Mouse (Mus musculus): ENCODE measurements around the gene Vav2. TPM values are rescaled to one million over a fixed set of nuclear protein-coding genes. Genes with fewer than 3 reads are reported as not detected.

Vav2 gene
- polyA plus RNA-seq, 1 experiment from 2014 or later = 6.8 TPM

DNA sequence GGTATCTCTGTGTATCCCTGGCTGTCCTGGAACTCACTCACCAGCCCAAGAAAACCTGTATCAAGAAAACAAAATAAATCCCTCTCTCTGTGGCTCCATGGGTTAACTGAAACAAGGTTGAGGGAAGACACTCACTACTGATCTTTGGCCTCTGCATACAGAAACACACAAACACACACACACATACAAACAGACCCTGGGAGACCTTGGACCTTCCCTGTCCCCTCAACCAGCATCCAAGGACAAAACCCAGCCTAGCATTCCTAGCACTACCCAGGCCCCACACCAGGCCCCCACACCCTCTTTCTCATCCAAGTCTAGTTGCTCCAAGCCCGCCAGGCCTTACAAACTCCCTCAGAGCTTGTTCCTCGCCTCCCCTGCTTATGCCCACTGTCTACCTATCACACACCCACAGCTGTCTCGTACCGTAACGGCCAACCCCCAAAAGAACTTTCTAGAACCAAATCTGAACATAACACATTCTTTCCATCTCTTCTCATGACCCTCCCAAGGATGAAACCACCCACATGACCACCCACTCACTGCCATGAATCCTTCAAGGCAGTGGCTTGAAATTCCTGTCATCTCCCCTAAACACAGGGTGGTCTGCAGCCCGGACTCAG lies 16.2 kb downstream of the Vav2 start:
- Histone ChIP-seq H3K27me3 (ENCODE audit: control insufficient read depth, insufficient read depth, low read length) (no peaks in the 10 kb centered on the region), H3K27ac (replicated peaks; ENCODE audit: low read depth, low read length) (peak overlapping the region; percentile 73; the same call in 1 of the 2 replicates)
- DNase-seq (ENCODE audit: low spot score) = no peak

DNA sequence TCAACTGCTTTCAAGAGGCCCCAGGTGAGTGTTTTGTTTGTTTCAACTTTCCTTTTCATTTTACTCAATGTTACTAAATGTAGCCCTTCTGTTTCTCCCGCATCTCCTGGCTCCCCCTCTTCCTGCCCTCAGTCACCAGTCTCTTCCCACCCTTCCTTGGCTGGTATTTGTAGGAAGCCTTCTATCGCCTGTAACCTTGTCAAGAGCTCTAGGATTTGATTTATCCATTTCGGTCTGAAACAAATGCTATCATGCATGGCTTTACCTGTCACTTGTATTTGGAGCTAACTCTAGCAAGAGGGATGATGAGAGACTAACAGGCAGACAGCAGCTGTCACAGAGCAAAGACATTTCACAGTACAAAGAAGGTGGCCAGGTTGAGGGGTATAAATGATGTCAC lies 18.6 kb downstream of the Vav2 start:
- Histone ChIP-seq H3K36me3 (ENCODE audit: control insufficient read depth, insufficient read depth, low read length) (no peaks in the 10 kb centered on the region), H3K27ac (replicated peaks; ENCODE audit: low read depth, low read length) (no peak overlapping the region), H3K4me2 (ENCODE audit: low read depth, severe bottlenecking) (no peak overlapping the region), H3K9ac (ENCODE audit: low read length) (no peak overlapping the region), H3K4me1 (ENCODE audit: control insufficient read depth, insufficient read depth, low read length) (peaks cover 37% of the 10 kb centered on the region), H3K4me3 (ENCODE audit: low read depth, low read length) (no peak overlapping the region), H3K9me3 (ENCODE audit: control insufficient read depth, low read length) (no peaks in the 10 kb centered on the region), H3K27me3 (ENCODE audit: control insufficient read depth, insufficient read depth, low read length) (no peaks in the 10 kb centered on the region)
- ATAC-seq (ENCODE audit: insufficient number of reproducible peaks, low FRiP score, low TSS enrichment, low read depth) (no peak), DNase-seq (ENCODE audit: low spot score) (no peak)
- 74% methylated on average over 3 of the region's 3 CpGs for WGBS

More for the DNA sequence above, 16.2 kb downstream of the Vav2 start:
- no peak overlapping the region for H3K4me2 ChIP-seq (ENCODE audit: low read depth, severe bottlenecking)
- no peak for ATAC-seq (ENCODE audit: insufficient number of reproducible peaks, low FRiP score, low TSS enrichment, low read depth)
- WGBS = 88% methylated on average over 6 of the region's 6 CpGs
- peaks cover 40% of the 10 kb centered on the region for H3K4me1 ChIP-seq (ENCODE audit: control insufficient read depth, insufficient read depth, low read length)
- no peaks in the 10 kb centered on the region for H3K9me3 ChIP-seq (ENCODE audit: control insufficient read depth, low read length)
- H3K9ac ChIP-seq (ENCODE audit: low read length) = no peak overlapping the region
- H3K4me3 ChIP-seq (ENCODE audit: low read depth, low read length) = no peak overlapping the region
- H3K36me3 ChIP-seq (ENCODE audit: control insufficient read depth, insufficient read depth, low read length) = no peaks in the 10 kb centered on the region

DNA sequence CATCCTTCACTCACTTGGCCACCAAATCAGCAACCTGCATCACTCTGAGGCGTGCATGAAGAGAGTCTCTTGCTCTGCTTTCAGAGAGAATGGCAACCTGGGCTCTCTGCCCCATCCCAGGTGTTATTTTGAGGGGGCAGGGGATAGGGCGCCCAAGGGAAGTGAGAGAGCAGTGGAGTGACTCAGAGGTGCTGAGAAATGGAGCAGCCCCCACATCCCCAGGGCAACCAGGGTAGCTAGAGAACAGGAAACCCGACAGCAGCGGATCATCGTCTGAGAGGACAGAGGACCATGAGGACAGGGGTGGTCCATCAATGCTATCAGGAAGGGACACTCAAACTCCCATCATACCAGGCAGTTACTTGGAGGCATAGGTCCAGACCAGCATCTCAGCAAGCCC lies 19.9 kb downstream of the Vav2 start:
- Histone ChIP-seq H3K4me2 (ENCODE audit: low read depth, severe bottlenecking) (no peak overlapping the region), H3K27me3 (ENCODE audit: control insufficient read depth, insufficient read depth, low read length) (no peaks in the 10 kb centered on the region), H3K4me3 (ENCODE audit: low read depth, low read length) (no peak overlapping the region), H3K9ac (ENCODE audit: low read length) (no peak overlapping the region), H3K36me3 (ENCODE audit: control insufficient read depth, insufficient read depth, low read length) (no peaks in the 10 kb centered on the region), H3K4me1 (ENCODE audit: control insufficient read depth, insufficient read depth, low read length) (peaks cover 30% of the 10 kb centered on the region), H3K9me3 (ENCODE audit: control insufficient read depth, low read length) (no peaks in the 10 kb centered on the region), H3K27ac (replicated peaks; ENCODE audit: low read depth, low read length) (no peak overlapping the region)
- no peak for DNase-seq (ENCODE audit: low spot score)
- no peak for ATAC-seq (ENCODE audit: insufficient number of reproducible peaks, low FRiP score, low TSS enrichment, low read depth)
- 92% methylated on average over 5 of the region's 5 CpGs for WGBS

DNA sequence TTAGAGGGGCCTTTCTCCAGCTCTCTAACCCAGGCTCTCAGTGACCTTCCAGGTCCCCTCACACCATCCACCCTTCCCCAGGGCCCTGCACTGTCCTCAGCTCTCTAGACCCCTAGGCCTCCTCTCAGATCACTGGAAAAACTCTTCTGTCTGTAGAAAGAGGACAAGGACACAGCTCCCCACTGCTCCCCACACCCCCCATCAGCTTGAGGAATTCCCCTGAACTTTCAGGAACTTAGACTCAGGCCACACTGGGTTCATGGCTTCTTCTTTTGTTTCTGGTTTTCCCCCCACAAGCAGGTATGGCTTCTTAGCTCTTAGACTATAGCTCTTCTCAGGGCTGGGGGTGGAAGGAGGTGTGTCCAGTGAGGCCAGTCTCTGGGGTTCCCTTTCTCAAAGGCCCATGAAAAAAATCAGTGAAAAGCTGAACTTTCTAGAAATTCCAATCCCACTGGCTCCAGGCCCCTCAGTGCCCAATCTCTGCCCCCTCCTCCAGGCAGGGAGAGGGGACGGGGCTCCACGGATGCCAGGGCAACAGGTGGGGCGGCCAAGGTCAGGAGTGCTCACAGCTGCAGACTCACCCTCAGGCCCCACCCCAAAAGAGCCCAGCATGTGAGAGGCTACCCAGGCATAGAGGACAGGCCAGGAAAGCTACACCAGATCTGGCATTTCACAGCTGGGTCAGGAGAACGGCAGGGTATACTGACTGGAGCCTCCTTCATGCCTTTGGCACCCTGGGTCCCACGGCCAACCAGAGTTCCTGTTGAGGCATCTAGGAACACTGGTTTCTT lies 21.5 kb downstream of the Vav2 start:
- H3K27ac ChIP-seq (replicated peaks; ENCODE audit: low read depth, low read length) = no peak overlapping the region
- H3K4me2 ChIP-seq (ENCODE audit: low read depth, severe bottlenecking) = no peak overlapping the region
- H3K27me3 ChIP-seq (ENCODE audit: control insufficient read depth, insufficient read depth, low read length) = no peaks in the 10 kb centered on the region
- peaks cover 17% of the 10 kb centered on the region for H3K4me1 ChIP-seq (ENCODE audit: control insufficient read depth, insufficient read depth, low read length)
- no peak for DNase-seq (ENCODE audit: low spot score)
- ATAC-seq (ENCODE audit: insufficient number of reproducible peaks, low FRiP score, low TSS enrichment, low read depth) = no peak
- WGBS = 66% methylated on average over 5 of the region's 5 CpGs
- no peak overlapping the region for H3K9ac ChIP-seq (ENCODE audit: low read length)
- no peaks in the 10 kb centered on the region for H3K36me3 ChIP-seq (ENCODE audit: control insufficient read depth, insufficient read depth, low read length)
- no peaks in the 10 kb centered on the region for H3K9me3 ChIP-seq (ENCODE audit: control insufficient read depth, low read length)
- no peak overlapping the region for H3K4me3 ChIP-seq (ENCODE audit: low read depth, low read length)

DNA sequence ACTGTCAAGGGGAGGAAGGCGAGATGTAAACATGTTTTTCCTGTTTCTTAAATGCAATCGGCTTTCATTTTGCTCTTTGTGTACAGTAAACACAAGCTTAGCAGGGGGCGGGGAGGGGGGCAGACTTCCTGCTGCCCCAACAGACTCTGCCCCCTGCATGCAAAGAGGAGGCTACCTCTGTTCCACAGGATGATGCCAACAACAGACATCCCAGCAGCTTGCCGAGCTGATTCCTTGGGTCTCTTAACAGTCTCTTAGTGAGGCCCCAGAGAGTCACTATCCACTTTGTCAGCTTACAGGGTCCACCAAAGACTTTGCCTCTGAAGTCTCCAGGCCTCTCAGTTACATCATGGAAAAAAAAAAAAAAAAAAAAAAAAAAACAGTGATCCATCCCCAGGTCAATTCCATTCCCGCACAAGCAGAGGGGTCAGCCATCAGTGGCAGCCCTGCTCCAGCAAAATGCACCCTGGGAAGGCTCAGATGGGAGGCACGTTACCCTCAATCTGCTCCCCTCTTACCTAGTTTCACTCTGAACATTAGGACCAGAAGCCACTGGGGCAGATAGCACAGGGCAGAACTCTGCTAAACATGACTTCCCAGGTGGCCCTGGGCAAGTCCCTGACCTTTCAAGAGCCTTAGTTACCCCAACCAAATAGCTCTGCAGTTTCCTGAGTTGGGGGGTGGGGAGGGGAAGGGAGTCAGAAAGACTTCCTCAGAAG lies 22.3 kb downstream of the Vav2 start:
- Histone ChIP-seq H3K4me3 (ENCODE audit: low read depth, low read length) (no peak overlapping the region), H3K27me3 (ENCODE audit: control insufficient read depth, insufficient read depth, low read length) (no peaks in the 10 kb centered on the region), H3K9ac (ENCODE audit: low read length) (no peak overlapping the region), H3K9me3 (ENCODE audit: control insufficient read depth, low read length) (no peaks in the 10 kb centered on the region), H3K4me2 (ENCODE audit: low read depth, severe bottlenecking) (no peak overlapping the region), H3K4me1 (ENCODE audit: control insufficient read depth, insufficient read depth, low read length) (peaks cover 17% of the 10 kb centered on the region), H3K36me3 (ENCODE audit: control insufficient read depth, insufficient read depth, low read length) (no peaks in the 10 kb centered on the region), H3K27ac (replicated peaks; ENCODE audit: low read depth, low read length) (no peak overlapping the region)
- no peak for ATAC-seq (ENCODE audit: insufficient number of reproducible peaks, low FRiP score, low TSS enrichment, low read depth)
- 59% methylated on average over 6 of the region's 6 CpGs for WGBS
- DNase-seq (ENCODE audit: low spot score) = no peak

DNA sequence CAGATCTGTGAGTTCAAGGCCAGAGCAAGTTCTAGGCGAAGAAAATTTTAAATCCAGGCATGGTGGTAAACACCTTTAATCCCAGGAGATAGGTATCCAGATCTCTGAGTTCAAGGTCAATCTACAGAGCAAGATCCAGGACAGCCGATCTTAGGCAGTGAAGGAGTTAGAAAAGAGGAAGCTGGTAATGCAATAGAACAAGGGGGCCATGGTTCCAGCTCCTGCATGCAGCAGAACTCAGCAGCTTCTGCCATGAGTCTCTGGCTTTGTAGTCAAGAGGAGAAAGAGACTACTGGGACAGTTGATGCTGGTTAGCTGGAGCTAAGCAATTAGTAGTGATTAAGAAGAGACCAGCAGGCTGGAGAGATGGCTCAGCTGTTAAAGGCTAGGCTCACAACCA lies 25.3 kb downstream of the Vav2 start:
- no peak overlapping the region for H3K9ac ChIP-seq (ENCODE audit: low read length)
- H3K36me3 ChIP-seq (ENCODE audit: control insufficient read depth, insufficient read depth, low read length) = no peaks in the 10 kb centered on the region
- H3K27ac ChIP-seq (replicated peaks; ENCODE audit: low read depth, low read length) = no peak overlapping the region
- ATAC-seq (ENCODE audit: insufficient number of reproducible peaks, low FRiP score, low TSS enrichment, low read depth) (no peak), DNase-seq (ENCODE audit: low spot score) (no peak)
- 95% methylated on average over 2 of the region's 2 CpGs for WGBS
- no peaks in the 10 kb centered on the region for H3K27me3 ChIP-seq (ENCODE audit: control insufficient read depth, insufficient read depth, low read length)
- no peaks in the 10 kb centered on the region for H3K9me3 ChIP-seq (ENCODE audit: control insufficient read depth, low read length)
- H3K4me1 ChIP-seq (ENCODE audit: control insufficient read depth, insufficient read depth, low read length) = peaks cover 23% of the 10 kb centered on the region
- no peak overlapping the region for H3K4me3 ChIP-seq (ENCODE audit: low read depth, low read length)
- no peak overlapping the region for H3K4me2 ChIP-seq (ENCODE audit: low read depth, severe bottlenecking)

DNA sequence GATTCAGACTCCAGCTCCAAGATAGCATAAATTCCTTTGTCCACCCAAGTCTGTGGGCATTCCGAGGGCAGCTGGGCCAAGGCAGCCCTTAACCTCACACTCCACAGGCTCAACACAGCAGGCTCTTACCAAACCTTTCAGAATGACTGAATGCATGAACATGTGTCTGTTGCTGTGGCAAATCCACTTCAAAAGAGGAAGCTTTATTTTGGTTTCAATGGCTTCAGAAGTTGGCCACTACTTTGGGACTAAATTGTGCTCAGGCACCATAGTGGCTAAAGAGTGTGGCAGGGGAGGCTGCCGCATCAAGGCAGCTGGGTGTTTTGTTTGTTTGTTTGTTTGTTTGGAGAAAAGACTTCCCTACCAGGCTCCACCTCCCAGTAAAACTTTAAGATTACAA lies 26.8 kb downstream of the Vav2 start:
- no peak for ATAC-seq (ENCODE audit: insufficient number of reproducible peaks, low FRiP score, low TSS enrichment, low read depth)
- no peaks in the 10 kb centered on the region for H3K36me3 ChIP-seq (ENCODE audit: control insufficient read depth, insufficient read depth, low read length)
- H3K4me3 ChIP-seq (ENCODE audit: low read depth, low read length) = no peak overlapping the region
- no peak for DNase-seq (ENCODE audit: low spot score)
- no peaks in the 10 kb centered on the region for H3K27me3 ChIP-seq (ENCODE audit: control insufficient read depth, insufficient read depth, low read length)
- H3K4me1 ChIP-seq (ENCODE audit: control insufficient read depth, insufficient read depth, low read length) = peaks cover 21% of the 10 kb centered on the region
- no peak overlapping the region for H3K9ac ChIP-seq (ENCODE audit: low read length)
- H3K9me3 ChIP-seq (ENCODE audit: control insufficient read depth, low read length) = no peaks in the 10 kb centered on the region
- 93% methylated on average over 2 of the region's 2 CpGs for WGBS
- no peak overlapping the region for H3K4me2 ChIP-seq (ENCODE audit: low read depth, severe bottlenecking)
- no peak overlapping the region for H3K27ac ChIP-seq (replicated peaks; ENCODE audit: low read depth, low read length)

DNA sequence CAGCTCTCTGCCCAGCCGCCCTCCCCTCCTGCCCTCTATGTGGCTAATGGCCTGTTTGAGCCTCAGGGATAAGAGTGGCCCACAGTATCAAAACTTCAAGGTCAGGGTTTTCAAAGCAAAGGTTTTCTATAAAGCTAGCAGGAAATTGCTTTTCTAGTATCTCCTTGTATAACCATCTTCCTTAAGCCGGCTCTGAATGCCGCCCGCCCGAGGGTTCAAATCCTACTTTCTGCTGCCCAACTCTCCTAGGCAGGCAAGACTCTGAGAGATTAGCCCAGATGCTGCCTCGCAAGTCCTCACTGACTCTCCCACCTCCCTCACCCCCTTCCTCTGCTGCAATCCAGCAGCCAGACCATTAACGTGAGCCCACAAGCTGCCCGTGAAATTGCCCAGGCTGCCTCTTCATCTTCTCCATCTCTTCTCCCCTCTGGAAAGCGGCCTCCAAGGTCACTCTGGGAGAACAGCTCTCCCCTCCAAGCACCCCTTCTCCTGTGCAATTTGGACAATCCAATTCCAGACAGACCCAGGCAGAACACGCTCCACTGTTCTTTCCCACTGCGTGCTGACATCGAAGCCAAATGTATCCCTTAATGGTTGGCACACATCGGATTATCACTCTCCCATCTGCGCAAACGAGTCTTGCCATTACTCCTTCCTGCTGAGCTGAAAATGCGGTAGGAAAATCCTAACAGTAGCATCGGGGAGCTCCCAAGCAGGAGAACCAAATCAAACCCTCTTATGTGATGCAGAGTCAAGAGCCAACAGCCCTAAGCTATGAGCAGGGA lies 30.0 kb downstream of the Vav2 start:
- 53% methylated on average over 17 of the region's 17 CpGs for WGBS
- Histone ChIP-seq H3K4me3 (ENCODE audit: low read depth, low read length) (no peak overlapping the region), H3K9me3 (ENCODE audit: control insufficient read depth, low read length) (no peaks in the 10 kb centered on the region), H3K36me3 (ENCODE audit: control insufficient read depth, insufficient read depth, low read length) (no peaks in the 10 kb centered on the region), H3K27ac (replicated peaks; ENCODE audit: low read depth, low read length) (no peak overlapping the region; the same call in 1 of the 2 replicates), H3K4me1 (ENCODE audit: control insufficient read depth, insufficient read depth, low read length) (peaks cover 27% of the 10 kb centered on the region), H3K4me2 (ENCODE audit: low read depth, severe bottlenecking) (no peak overlapping the region), H3K27me3 (ENCODE audit: control insufficient read depth, insufficient read depth, low read length) (no peaks in the 10 kb centered on the region), H3K9ac (ENCODE audit: low read length) (no peak overlapping the region)
- no peak for DNase-seq (ENCODE audit: low spot score)
- ATAC-seq (ENCODE audit: insufficient number of reproducible peaks, low FRiP score, low TSS enrichment, low read depth) = no peak

All from limb, embryonic 11.5 days (tissue).